Mouse (Mus musculus) embryonic facial prominence, embryonic 14.5 days (tissue): ENCODE measurements around the gene Spz1. TPM values are rescaled to one million over a fixed set of nuclear protein-coding genes. Genes with fewer than 3 reads are reported as not detected.

Experiments used
- ATAC-seq: fragments of 200-750 bp; cut with Nextera tagmentation; 2 replicates; pipeline ENCODE4 v1.8.0; 2017; ENCODE audit warnings: low read depth, moderate number of reproducible peaks, moderate TSS enrichment
- DNase-seq: peaks from one replicate; pipeline ENCODE4 v3.0.0-alpha.2; 2015; ENCODE audit warnings: low spot score
- H3K27ac ChIP-seq: fragments of 300-500 bp; sonication (generic); replicated peaks from 2 replicates; pipeline ENCODE4 v1.5.1; 2014; ENCODE audit warnings: low read depth, mild to moderate bottlenecking, low read length, moderate library complexity
- H3K27me3 ChIP-seq: fragments of 300-500 bp; sonication (generic); replicated peaks from 2 replicates; pipeline ENCODE4 v1.6.1; 2014; ENCODE audit warnings: low read length; ENCODE audit not compliant: control insufficient read depth, insufficient read depth
- H3K36me3 ChIP-seq: fragments of 300-500 bp; sonication (generic); 2 replicates; pipeline ENCODE4 v1.6.1; 2014; ENCODE audit warnings: low read length, mixed read lengths; ENCODE audit not compliant: control insufficient read depth, insufficient read depth
- H3K4me1 ChIP-seq: fragments of 300-500 bp; sonication (generic); 2 replicates; pipeline ENCODE4 v1.6.1; 2014; ENCODE audit warnings: antibody characterized with exemption, low read length; ENCODE audit not compliant: control insufficient read depth, insufficient read depth
- H3K4me2 ChIP-seq: fragments of 300-500 bp; sonication (generic); 2 replicates; pipeline ENCODE4 v1.6.1; 2014; ENCODE audit warnings: low read depth, mild to moderate bottlenecking, low read length, moderate library complexity, mixed read lengths
- H3K4me3 ChIP-seq: fragments of 300-500 bp; sonication (generic); 2 replicates; pipeline ENCODE4 v1.5.1; 2014; ENCODE audit warnings: low read depth, mild to moderate bottlenecking, low read length
- H3K9ac ChIP-seq: fragments of 300-500 bp; sonication (generic); 2 replicates; pipeline ENCODE4 v1.6.1; 2014; ENCODE audit warnings: low read depth, mild to moderate bottlenecking, low read length, moderate library complexity, mixed read lengths
- H3K9me3 ChIP-seq: fragments of 300-500 bp; sonication (generic); 2 replicates; pipeline ENCODE4 v1.6.1; 2016; ENCODE audit warnings: low read length; ENCODE audit not compliant: control insufficient read depth
- WGBS: fragments of 180-500 bp; shearing (Covaris S2); extraction: QIAGEN DNeasy Blood & Tissue Kit; methylation state at CpG from one replicate; pipeline ENCODE4 v1.1.7; 2014; 5-methylcytosine and 5-hydroxymethylcytosine counted together
- polyA plus RNA-seq: library from polyadenylated mRNA; unstranded; fragments of >200 nt; fragmentation: Nextera tagmentation; extraction: Ambion mirVana; gene quantifications from 2 replicates; pipeline ENCODE4 v1.2.1, GENCODE M21; 2014

Gene Spz1
- not detected in 2 replicates for polyA plus RNA-seq

DNA sequence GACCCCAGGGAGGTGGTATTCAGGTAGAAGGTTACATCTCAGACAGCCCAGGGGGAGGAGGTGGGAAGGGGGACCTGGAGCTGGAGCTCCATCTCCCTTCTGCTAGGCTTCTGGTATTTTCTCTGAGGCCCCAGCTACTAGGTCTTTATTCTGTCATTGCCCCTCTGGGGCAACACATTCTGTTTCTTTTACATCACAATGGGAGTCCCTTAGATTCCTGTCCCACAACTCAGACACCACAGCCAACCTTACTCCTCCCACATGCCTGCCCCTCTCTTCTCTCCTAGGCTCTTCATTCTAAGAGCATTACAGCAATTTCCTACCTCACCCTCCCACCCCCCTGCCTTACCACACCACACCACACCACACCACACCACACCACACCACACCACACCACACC lies at the start of gene Spz1:
Gene Spz1, minus strand, starts transcription at position 101 of the 400 bp plus-strand sequence.
- Histone ChIP-seq H3K27me3 (no peaks in the 10 kb centered on the region), H3K9ac (no peak within 1 kb of the TSS), H3K9me3 (no peaks in the 10 kb centered on the region), H3K4me1 (no peaks in the 10 kb centered on the region), H3K4me3 (no peak within 1 kb of the TSS), H3K27ac (no peak within 1 kb of the TSS), H3K4me2 (no peak within 1 kb of the TSS), H3K36me3 (no peaks in the 10 kb centered on the region)
- ATAC-seq: no peak
- DNase-seq: no peak

DNA sequence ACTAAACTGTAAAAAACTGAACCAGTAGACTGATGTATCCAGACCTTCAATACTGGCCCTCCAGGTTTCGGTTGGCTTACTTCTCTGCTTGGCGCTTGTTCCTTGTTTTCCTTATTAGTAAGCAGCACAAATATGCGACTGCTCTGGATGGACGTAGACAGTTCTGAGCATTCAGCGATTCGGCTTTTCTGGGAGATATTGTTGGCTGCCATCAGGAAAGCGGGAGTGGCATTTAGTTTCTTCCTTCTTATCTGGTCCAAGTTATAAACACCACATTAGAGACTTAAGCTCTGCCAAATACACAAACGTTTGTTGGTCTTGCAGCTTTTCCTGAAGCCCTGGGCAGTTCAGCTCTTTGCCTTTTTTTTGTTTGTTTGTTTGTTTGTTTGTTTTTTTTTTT lies 40.5 kb upstream of the Spz1 start:
- 94% methylated on average over 8 of the region's 8 CpGs for WGBS
- Histone ChIP-seq H3K4me1 (peaks cover 8% of the 10 kb centered on the region), H3K9ac (no peak overlapping the region), H3K27me3 (no peaks in the 10 kb centered on the region), H3K9me3 (no peaks in the 10 kb centered on the region), H3K4me3 (no peak overlapping the region), H3K4me2 (no peak overlapping the region), H3K27ac (no peak overlapping the region), H3K36me3 (no peaks in the 10 kb centered on the region)
- ATAC-seq (no peak), DNase-seq (no peak)

DNA sequence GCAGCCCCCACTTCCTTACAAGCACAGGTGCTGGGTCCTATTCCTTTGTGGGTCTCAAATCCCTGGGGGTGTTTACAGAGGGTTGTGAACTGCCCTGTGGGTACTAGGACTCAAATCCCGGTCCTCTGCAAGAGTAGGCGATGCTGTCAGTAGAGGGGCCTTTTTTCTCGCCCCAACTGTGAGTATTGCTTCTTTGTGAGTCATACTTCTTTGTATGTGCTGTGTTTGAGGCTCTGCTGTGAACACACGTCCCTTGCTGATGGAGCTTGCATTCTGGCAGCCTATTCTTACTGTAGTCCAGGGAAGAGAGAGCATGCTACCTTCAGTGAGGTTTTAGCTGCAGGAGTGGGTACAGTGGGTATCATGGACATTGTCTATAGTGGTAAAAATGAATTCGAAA lies 39.2 kb upstream of the Spz1 start:
- ATAC-seq (no peak), DNase-seq (no peak)
- Histone ChIP-seq H3K4me1 (peaks cover 8% of the 10 kb centered on the region), H3K4me2 (no peak overlapping the region), H3K9me3 (no peaks in the 10 kb centered on the region), H3K36me3 (no peaks in the 10 kb centered on the region), H3K4me3 (no peak overlapping the region), H3K27ac (no peak overlapping the region), H3K27me3 (no peaks in the 10 kb centered on the region), H3K9ac (no peak overlapping the region)
- WGBS: 82% methylated on average over 5 of the region's 5 CpGs

DNA sequence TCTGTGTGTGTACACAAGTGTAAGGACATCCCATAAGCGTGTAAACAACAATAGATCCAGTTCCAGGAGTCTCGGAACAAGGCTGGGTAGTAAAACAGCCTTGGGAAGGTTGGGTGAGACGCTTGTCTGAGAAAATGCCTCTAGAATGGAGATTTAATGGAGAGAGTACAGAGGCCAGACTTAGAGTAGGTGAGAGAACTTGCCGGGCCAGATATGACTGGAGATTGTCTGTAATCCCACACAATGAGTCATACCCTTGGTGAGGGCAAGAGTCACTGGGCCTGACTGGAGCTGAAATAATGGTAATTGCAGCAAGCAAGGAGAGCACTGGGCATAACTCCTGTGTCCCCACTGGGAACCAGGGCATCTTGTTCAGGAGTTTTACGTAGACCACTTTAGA lies 37.1 kb upstream of the Spz1 start:
- DNase-seq (no peak), ATAC-seq (no peak)
- Histone ChIP-seq H3K36me3 (no peaks in the 10 kb centered on the region), H3K27me3 (no peaks in the 10 kb centered on the region), H3K4me2 (peak overlapping the region; percentile 94; the same call in 1 of the 2 replicates), H3K9ac (no peak overlapping the region), H3K27ac (no peak overlapping the region), H3K9me3 (no peaks in the 10 kb centered on the region), H3K4me3 (no peak overlapping the region), H3K4me1 (peaks cover 18% of the 10 kb centered on the region)
- 79% methylated on average over 5 of the region's 5 CpGs for WGBS

DNA sequence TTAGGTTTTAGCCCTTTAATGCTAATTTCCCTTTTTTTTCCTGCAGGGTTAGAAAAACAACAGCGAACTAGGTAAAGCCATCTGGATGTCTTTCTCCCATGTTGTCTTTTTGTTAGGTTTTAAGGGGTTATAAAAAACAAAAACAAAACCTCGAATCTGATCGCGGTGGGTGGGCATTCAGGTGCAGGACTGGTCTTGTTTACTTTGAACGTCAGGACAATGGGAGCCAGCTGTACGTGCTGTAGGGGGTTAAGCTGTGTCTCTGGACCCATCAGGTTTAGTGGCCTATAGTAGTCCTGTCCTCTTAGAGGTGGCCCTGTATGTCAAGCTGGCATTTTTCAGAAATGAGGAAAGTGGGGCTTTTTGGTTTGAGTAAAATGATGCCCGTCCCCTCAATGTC lies 35.9 kb upstream of the Spz1 start:
- Histone ChIP-seq H3K4me2 (peak overlapping the region; percentile 94), H3K4me1 (peaks cover 18% of the 10 kb centered on the region), H3K9me3 (no peaks in the 10 kb centered on the region), H3K27me3 (no peaks in the 10 kb centered on the region), H3K9ac (peak overlapping the region; percentile 84), H3K27ac (no peak overlapping the region), H3K36me3 (no peaks in the 10 kb centered on the region), H3K4me3 (peak overlapping the region; percentile 83)
- WGBS: 8% methylated on average over 7 of the region's 7 CpGs
- ATAC-seq: no peak
- peak; percentile 24 for DNase-seq

DNA sequence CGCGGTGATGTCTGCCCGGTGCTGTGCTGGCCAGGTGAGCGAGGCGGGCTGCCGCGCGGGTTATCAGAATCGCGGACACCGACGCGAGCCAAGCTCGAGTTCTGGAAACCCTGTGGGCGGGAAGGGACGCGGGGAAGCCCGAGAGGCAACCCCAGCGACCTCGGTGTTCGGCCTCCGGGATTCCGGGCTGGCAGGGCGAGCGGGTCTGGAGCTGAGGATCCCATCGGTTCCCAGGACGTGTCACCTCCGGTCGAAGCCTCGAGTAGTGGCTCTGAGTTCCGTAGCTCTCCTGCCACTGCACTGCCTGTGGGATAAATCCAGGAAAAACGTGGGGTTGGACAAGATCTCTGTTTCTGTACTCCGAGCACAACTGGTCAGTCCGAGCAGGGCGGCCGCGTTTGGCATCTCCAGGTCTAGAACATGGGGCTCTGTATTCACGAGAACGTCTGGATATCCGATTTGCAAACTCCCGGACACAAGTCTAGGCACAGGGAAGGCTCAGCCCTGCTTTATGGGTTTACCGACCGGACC lies 35.3 kb upstream of the Spz1 start:
- no peaks in the 10 kb centered on the region for H3K9me3 ChIP-seq
- under 1% methylated on average over 33 of the region's 43 CpGs for WGBS
- peak; percentile 40 for DNase-seq
- no peaks in the 10 kb centered on the region for H3K27me3 ChIP-seq
- peak overlapping the region; percentile 94 for H3K4me2 ChIP-seq
- H3K36me3 ChIP-seq: no peaks in the 10 kb centered on the region
- peak overlapping the region; percentile 83 for H3K4me3 ChIP-seq
- peaks cover 18% of the 10 kb centered on the region for H3K4me1 ChIP-seq
- H3K9ac ChIP-seq: peak overlapping the region; percentile 84
- H3K27ac ChIP-seq: peak overlapping the region; percentile 89
- ATAC-seq: peak; percentile 37

DNA sequence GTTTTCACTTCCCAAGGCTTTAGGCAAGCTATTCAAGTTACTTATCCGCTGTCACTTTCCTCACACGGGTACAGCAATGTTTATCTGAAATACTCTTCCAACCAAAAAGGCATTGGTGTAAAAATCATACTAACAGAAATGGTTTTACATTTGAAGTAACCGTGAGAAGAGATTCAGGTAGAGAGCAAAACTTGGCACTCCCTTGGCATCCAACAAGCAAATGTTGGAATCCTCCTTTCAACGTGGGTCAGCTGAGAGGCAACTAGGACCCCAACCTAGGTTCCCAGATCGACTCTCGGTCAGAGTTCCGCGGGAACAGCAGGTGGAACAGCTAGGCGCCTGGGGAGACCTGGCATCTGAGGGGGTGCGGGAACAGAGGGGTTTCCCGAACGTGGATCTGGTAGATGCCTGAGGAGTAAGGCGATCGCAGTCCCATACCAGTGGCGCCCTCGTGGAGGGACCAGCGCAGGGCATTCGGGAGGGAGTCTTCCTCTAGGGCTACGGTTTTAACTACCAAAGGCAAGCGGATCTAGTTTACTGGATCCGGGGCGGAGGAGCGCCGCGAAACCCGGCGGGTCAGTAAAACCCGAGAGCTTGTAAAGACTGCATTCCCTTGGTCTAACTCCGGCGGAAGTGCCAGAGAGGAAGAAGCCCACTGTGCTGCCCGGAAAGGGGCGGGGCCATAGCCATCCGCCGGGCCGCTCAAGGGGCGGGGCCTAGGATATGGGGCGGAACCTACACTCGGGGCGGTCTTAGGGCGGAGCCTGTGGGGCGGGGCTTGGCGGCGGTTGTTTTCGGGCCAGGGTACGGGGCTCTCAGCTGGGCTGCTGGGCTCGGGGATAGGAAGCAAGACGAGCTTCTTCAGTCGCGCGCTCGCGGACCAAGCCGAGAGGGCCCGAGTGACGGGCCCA lies 34.6 kb upstream of the Spz1 start, which contains the start of gene Serinc5:
Gene Serinc5, plus strand, starts transcription at position 781 of the 911 bp plus-strand sequence.
- H3K4me1 ChIP-seq: peaks cover 18% of the 10 kb centered on the region

DNA sequence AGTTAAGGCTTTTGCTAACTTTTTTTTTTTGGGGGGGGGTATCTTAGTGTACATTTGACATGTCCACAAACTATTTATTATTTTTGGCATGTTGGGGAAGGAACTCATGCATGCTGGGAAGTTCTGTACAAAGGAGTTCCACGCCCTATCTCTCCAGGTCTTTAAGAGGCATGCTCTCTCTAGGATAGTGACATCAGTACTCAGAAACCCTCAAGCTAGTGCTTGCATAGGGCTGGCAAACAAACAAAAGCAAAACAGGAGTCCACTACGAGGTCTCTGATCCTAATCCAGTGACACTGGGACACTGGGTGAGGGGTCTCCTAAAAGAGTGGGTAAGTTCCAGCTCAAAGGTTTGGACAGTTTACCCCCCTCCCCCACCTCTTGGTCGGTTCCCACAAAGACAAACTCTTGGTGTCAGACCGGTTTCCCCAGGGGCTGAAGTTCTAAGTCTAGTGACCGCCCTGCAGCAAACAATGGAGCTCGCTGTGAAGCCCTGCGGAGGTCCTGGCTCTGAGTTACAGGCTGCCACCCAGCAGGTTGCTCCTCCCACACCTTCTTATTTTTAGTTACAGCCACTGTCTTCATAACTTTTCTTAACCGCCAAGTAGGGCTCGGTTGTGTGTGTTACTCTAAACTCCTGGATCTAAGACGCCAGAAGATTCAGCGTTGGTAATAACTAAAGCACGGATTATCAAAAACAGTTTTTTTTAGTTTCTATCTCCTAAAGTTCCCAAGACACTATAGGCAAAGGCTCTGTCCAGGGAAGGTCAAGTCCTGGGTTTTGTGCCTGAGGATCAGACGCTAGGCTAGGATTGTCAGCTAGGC lies 33.7 kb upstream of the Spz1 start:
- peak overlapping the region; percentile 94 for H3K4me2 ChIP-seq
- H3K27me3 ChIP-seq: no peaks in the 10 kb centered on the region
- H3K27ac ChIP-seq: peak overlapping the region; percentile 89
- ATAC-seq (no peak), DNase-seq (peak; percentile 77)
- 9% methylated on average over 13 of the region's 13 CpGs for WGBS
- no peaks in the 10 kb centered on the region for H3K36me3 ChIP-seq
- H3K9ac ChIP-seq: peak overlapping the region; percentile 84
- H3K4me1 ChIP-seq: peaks cover 18% of the 10 kb centered on the region
- H3K4me3 ChIP-seq: peak overlapping the region; percentile 83
- no peaks in the 10 kb centered on the region for H3K9me3 ChIP-seq

More for the DNA sequence above, 34.6 kb upstream of the Spz1 start, which contains the start of gene Serinc5:
- Histone ChIP-seq H3K27me3 (no peaks in the 10 kb centered on the region), H3K4me3 (peak within 1 kb of the TSS; percentile 83), H3K9me3 (no peaks in the 10 kb centered on the region), H3K4me2 (peak within 1 kb of the TSS; percentile 94), H3K36me3 (no peaks in the 10 kb centered on the region), H3K9ac (peak within 1 kb of the TSS; percentile 84), H3K27ac (peak within 1 kb of the TSS; percentile 89)
- DNase-seq: peak; percentile 96
- ATAC-seq: peak; percentile 98
- whole genome bisulfite sequencing: 0% methylated on average over 50 of the region's 55 CpGs
